Mouse (Mus musculus): ENCODE measurements around the gene Acvr1c.

Gene Acvr1c

DNA sequence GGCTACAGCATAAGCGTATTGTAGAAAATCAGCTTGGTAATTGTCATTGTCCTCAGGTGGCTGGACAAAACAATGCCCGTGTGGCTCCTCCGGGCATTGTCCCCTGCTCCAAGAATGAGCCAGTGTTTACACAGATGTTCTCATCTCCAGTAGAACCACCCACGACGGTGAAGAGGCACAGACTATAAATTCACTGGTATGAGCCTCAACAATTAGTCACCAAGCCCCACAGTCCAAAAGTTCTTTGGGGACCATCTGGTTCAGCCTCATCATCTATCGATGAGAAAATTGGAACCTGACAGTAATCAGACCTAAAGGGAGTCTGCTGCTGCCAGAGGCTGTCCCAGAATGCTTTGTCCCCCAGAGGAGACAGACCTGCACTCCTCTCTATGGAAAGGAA, 68.4 kb downstream of the Acvr1c start:
- no peak for DNase-seq (ENCODE audit: low read depth, low spot score)

DNA sequence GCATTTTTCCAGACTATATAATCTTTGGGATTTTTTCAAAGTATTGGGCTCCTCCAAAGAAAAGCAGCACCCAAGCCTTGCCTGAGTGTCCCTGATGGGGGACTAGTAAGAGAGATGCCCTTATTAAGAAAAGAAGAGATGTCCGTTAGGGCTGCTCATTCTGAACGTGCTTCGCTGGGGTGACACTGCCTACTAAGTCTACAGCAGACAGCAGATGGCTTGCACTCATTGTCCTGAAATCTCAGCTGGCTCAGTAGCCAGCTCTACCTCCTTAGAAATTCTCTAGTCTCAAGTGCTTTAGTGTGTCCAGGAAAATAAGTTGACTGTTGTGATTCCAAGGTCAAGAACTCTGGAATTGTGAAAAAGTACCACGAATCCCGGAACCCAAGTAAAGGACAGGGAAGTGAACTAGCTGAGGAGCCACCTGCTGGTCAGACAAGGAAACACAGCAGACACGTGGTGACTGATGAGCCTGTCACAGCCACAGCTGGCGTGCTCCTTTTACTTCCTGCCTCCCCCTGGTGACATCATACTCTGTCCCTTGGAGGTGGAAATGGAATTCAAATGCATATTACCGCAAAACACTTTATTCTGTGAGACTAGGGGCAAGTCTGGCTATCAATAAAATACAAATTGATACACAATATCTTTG, 75.3 kb downstream of the Acvr1c start:
- peak; percentile 83 for DNase-seq (ENCODE audit: low read depth, low spot score)

DNA sequence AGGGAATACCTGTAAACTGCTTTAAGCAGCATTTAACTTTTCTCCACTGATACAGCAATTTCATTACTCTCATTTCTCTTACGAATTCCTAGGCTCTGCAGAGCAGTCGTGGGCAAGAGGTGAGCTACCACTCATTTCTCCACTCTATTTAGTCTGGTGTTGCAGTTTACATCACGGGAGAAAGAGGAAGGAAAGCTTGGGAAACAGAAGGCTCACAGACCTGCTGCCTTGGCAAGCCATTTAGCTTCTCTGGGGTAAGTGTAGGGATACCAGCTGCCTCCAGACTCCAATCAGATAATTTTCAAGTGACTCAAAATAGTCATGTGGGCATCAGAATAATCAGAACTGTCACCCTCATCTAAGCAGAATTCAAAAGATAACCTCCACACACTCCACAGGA, 76.6 kb downstream of the Acvr1c start:
- DNase-seq (ENCODE audit: low read depth, low spot score) = no peak

DNA sequence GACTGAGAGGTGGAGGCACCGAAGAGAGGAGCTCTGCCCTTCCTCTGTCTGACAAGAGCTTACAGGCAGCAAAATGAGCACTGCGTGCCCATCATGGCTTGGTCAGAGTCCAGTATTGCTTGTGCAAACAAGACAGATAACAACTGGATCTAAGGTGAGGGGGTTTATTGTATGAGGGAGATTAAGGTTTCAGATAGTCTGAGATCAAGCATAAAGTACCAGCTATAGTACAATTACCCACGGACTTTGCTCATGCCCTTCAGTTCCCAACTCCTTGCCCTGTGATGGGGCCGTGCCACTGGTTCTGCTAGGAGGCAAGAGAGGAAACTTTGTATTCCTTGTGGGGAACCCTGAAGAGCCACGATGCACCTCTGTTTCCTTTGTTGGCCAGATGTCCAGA, 78.5 kb downstream of the Acvr1c start:
- no peak for DNase-seq (ENCODE audit: low read depth, low spot score)

DNA sequence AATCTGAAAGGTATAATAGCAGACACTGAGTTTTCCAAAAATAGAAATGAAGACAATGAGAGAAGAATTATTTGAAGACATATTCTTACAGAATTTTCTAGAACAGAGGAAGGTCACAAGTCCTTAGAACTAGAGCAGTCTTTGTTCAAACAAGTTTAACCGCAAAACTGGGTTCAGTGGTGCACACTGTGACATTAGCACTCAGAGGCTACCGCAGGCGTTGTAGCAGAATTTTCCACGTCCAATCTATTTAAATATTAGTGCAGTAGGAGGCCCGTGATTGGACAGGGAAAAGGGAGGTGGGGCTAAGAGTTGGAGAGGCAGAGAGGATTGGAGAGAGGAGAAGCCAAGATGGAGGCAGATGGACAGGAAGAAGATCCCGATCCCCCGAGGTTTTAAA, 81.2 kb downstream of the Acvr1c start:
- peak; percentile 40 for DNase-seq (ENCODE audit: low read depth, low spot score)

DNA sequence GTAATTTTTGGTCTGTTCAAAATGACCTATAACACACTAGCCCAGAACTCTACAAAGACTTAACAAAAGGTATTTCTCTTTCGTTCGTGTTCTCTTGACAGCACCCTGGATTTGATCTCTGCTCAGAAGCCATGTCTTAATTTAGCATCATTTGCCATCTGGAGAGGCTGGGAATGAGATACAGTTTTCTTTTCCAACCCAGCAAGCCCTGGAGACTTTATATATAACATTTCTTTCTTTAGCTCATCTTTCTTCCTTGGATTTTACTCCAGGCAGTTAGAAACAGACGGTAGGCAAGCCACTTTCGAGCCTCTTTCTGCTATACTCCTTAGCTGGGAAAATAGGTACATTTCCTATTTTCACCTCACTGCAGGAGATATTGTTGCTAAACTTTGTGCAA, 117.1 kb downstream of the Acvr1c start:
- no peak for DNase-seq (ENCODE audit: low read depth, low spot score)

- DNase-seq (ENCODE audit: low read depth, low spot score) = no peak
These were observed 120.2 kb downstream of the Acvr1c start for GRCm38 (mm10) chr2:58237487-58237886.
